Mouse (Mus musculus): ENCODE measurements at regions not wholly inside any gene's neighbourhood (a gene's known extent, or its start where the extent isn't known, plus 50 kb on each side); places are given as distances from the start of the nearest gene placed in this dataset.

DNA sequence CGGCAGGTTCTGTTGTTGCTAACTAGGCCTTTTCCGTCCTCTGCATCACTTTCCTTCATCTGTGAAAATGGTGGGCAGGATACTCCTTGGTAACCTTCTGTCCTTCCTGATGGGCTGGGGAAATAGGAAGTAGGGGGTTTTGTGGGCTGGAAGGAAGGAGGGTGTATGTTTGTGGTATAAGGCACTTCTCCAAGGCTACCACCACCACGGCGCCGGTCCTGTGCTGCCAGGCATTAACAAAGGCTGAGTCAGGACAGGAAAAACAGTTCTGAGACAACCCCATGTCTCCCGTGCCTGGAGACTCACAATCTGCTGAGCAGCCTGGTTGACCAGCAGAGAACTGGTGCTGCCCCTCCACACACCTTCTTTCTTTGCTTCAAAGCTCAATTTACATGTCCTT lies 52.2 kb upstream of the Pja1 start:
- no peak for TF ChIP-seq CTCF (IDR thresholded peaks at IDR 0.05; ENCODE audit: control insufficient read depth, insufficient read depth, low read length)
- TF ChIP-seq POLR2A (IDR thresholded peaks at IDR 0.05; ENCODE audit: borderline replicate concordance, control insufficient read depth, low read depth, low read length): no peak

Measured in bone marrow, adult 2 months (tissue).